Mouse (Mus musculus): ENCODE data around the gene Rxra. TPM values are rescaled to one million over a fixed set of nuclear protein-coding genes. Genes with fewer than 3 reads are reported as not detected.
A peak's percentile ranks its signal among the peaks of the same experiment; 100 is the strongest.

Rxra gene
- total RNA-seq, 4 experiments from 2014 or later = 127 to 155 (median 141) TPM

DNA sequence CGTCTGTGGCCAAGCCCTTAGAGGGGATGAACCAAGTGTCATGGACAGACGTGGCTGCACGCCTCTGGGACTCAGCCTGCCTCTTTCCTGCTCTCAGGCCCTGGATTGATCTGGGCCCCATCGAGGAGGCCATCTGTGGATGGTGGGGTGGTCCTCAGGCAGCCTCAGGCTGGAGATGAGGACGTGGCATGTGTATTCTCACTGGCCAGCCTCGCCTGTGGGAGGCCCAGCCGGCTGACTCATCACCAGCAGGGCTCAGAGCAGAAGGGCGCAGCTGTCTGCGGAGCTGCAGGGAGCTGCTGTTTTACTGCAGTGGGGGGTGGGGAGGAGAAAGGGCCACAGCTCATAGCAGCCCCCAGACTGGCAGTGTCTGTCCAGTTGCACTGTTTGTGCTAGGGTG lies 126.3 kb downstream of the Rxra start:
- DNase-seq (ENCODE audit: low spot score in 2 of 2) = peak in 1 of 2 experiments; percentile 53

DNA sequence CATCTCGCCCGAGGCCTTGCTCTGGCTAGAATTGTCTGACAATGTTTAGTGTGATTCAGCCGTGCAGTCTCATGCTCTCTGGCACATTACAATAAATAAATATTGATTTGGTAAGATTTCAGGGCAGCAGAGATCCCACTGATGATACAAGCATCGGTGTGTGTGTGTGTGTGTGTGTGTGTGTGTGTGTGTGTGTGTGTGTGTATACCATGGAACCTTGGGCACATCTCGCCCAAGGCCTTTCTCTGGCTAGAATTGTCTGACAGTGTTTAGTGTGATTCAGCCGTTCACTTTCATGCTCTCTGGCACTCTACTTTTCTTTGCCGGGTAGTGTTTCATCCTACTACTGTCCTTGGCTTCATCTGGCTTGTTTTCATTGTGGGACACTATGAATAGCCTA lies 130.5 kb downstream of the Rxra start:
- no peak for DNase-seq (ENCODE audit: low spot score in 2 of 2)

DNA sequence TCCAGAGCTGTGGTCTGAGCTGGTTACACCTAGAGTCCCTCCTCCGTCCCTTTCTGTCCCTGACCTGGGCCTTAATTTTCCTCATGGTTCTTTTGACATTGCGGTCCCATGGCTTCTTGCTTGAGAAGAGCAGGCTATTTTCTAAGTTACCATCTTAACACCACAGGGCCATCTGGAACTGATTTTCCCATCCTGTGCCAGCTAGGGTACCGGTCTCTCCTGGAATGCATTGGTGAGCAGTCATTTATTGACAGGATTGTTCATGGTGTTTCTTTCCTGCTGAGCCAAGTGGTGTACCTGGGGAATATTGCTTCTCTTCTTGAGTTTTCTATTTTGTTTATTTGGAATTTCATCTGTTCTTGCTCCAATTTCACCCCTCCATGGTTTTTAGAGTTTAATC lies 131.4 kb downstream of the Rxra start:
- no peak for DNase-seq (ENCODE audit: low spot score in 2 of 2)

DNA sequence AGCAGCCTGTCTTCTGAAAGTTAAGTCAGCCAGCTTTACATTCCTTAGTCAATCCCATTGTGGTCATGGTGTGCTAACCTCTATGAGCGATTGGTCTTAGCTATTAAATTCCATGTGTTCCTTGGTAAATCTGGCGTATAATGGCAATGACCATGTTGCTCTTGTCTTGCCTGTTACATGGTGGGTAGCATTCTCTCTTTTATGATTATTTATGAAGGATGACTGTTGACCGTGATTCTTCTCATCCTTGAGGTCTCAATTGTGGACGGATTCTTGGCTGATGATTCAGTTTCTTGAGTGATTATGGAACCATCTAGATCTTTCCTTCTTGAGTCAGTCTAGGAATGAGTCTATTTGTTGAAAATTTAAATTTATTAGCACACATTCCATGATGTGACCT lies 133.7 kb downstream of the Rxra start:
- DNase-seq (ENCODE audit: low spot score in 2 of 2) = no peak

Other genes with a start within 250 kb of the Rxra start
- gene Vav2, start 249.4 kb upstream of the Rxra start, total RNA-seq (2022) = 1 to 10 TPM; 2.0 to 2.2 (median 2.0) TPM
- gene Brd3os, start 234.1 kb upstream of the Rxra start, total RNA-seq (2022) = 1 to 10 TPM in 1 of 4 experiments, under 1 TPM in 3; 0.70 to 1.2 (median 0.82) TPM
- 10 to 100 TPM; 19.4 to 29.0 (median 24.9) TPM for gene Brd3, start 168.8 kb upstream of the Rxra start, total RNA-seq (2022)
- gene Wdr5, start 161.3 kb upstream of the Rxra start, total RNA-seq (2022) = 10 to 100 TPM; 15.4 to 19.7 (median 17.1) TPM
- 1 to 10 TPM; 5.5 to 9.9 (median 7.8) TPM for gene Col5a1, start 210.0 kb downstream of the Rxra start, total RNA-seq (2022)